19 mouse cellular contexts compared by ENCODE assay signal in the genomic region with DNA sequence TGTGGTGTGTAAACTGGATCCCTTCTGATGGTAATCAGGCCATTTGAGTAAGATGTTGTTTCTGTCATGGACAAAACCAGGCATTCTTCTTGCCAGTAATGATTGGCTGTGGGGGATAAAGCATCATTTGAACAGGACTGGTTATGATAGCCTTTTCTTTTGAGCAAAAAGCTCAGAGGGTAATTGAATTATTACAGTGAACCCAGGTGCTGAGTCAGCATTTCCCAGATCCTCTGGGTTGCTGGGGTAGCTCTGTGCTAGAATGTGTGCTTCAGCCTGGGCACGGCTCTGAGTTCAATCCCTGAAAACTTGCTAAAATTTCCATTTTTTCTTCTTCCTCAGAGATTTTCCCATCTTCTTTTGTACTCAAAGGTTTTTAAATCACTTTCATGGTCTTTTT.
"Had no signal": no experiment of that assay in that cellular context is flagged by ENCODE, and none has a peak within 500 bp of the region (broad histone marks: within the 10 kb centered on the region; RNA-seq: fewer than 3 reads in every experiment).

No protein-coding gene starts in this region.

- ATAC-seq: liver, postnatal 0 days; lung, postnatal 0 days; midbrain, embryonic 15.5 days had no signal

- H3K4me1 ChIP-seq: lung, embryonic 15.5 days; midbrain, embryonic 15.5 days; neural tube, embryonic 12.5 days; stomach, embryonic 15.5 days had no signal

- H3K9me3 ChIP-seq: lung, embryonic 15.5 days; megakaryocyte, embryonic 14.5 days; midbrain, embryonic 13.5 days; midbrain, embryonic 15.5 days; neural tube, embryonic 12.5 days; stomach, embryonic 15.5 days had no signal

- H3K9ac ChIP-seq: liver, postnatal 0 days; lung, embryonic 15.5 days; midbrain, embryonic 13.5 days; midbrain, embryonic 15.5 days; neural tube, embryonic 12.5 days; stomach, embryonic 15.5 days had no signal

- H3K4me2 ChIP-seq: lung, embryonic 15.5 days; midbrain, embryonic 11.5 days; midbrain, embryonic 13.5 days; midbrain, embryonic 15.5 days; neural tube, embryonic 12.5 days; stomach, embryonic 15.5 days had no signal

- DNase-seq: liver, postnatal 0 days; lung, adult 2 months; lung, postnatal 14 days; lung, postnatal 36 days; right cerebral cortex, adult 18-20 months; right cerebral cortex, postnatal 14 days; thymus, adult 2 months; thymus, postnatal 25 days; thymus, postnatal 4 days had no signal

- H3K4me3 ChIP-seq: lung, embryonic 15.5 days; midbrain, embryonic 13.5 days; midbrain, embryonic 15.5 days; neural tube, embryonic 12.5 days; stomach, embryonic 15.5 days had no signal

- H3K27me3 ChIP-seq: lung, embryonic 15.5 days; megakaryocyte, embryonic 14.5 days; midbrain, embryonic 13.5 days; midbrain, embryonic 15.5 days; neural tube, embryonic 12.5 days; stomach, embryonic 15.5 days had no signal

- H3K27ac ChIP-seq: lung, embryonic 15.5 days; macrophage; midbrain, embryonic 13.5 days; midbrain, embryonic 15.5 days; neural tube, embryonic 12.5 days; stomach, embryonic 15.5 days; stomach, postnatal 0 days had no signal

- H3K36me3 ChIP-seq: midbrain, embryonic 15.5 days had no signal
